19 mouse cellular contexts compared by ENCODE assay signal in the genomic region with DNA sequence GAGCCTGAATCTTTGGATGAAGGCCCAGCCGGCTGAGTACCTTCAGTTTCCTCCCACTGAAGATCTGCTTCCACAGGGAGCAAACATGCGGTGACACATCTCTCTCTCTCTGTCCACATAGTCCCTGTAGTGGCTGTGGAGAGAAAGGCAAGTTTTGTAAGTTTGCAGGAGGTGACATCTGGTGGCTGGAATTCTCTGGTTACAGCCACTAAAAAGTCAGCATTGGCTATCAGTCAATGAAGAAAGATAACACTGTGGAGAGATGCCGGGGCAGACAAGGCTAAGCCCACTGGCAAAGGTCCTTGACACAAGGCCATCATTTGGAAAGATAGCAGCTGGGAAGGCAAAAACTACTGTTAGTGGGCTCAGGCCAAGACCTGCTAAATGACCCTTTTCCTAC. TPM values are rescaled to one million over a fixed set of nuclear protein-coding genes. Genes with fewer than 3 reads are reported as not detected.
DNase-seq lines count a peak whose midpoint lies in the region; ATAC-seq and TF ChIP-seq lines count a peak whose summit lies in the region.
"Had no signal": no experiment of that assay in that cellular context is flagged by ENCODE, and none has a peak within 500 bp of the region (broad histone marks: within the 10 kb centered on the region; RNA-seq: fewer than 3 reads in every experiment).

No protein-coding gene starts in this region.

- H3K4me2 ChIP-seq in kidney, embryonic 16.5 days (replicated peaks; ENCODE audit: low read depth, low read length), result no peak overlapping the region
- no peak overlapping the region for H3K4me2 ChIP-seq in midbrain, postnatal 0 days (ENCODE audit: low read depth, low read length, poor library complexity, severe bottlenecking)
- H3K4me2 ChIP-seq in midbrain, embryonic 16.5 days (ENCODE audit: low read length), result no peak overlapping the region
- H3K4me2 ChIP-seq: liver, embryonic 13.5 days had no signal

- DNase-seq in gastrocnemius, adult 2 months, result no peak
- DNase-seq in gastrocnemius, adult 18-20 months (ENCODE audit: low spot score), result no peak
- DNase-seq in kidney, adult 8-10 months, result peak; percentile 2 to 17
- DNase-seq in midbrain, postnatal 0 days (ENCODE audit: low spot score), result peak; percentile 8
- DNase-seq in kidney, postnatal 36 days, result peak; percentile 17 to 42
- DNase-seq in retina, embryonic 14.5 days (ENCODE audit: low spot score), result no peak
- DNase-seq: gastrocnemius, postnatal 36 days; liver, embryonic 13.5 days had no signal

- no peaks in the 10 kb centered on the region for H3K27me3 ChIP-seq in kidney, embryonic 16.5 days (ENCODE audit: insufficient read depth, low read length)
- no peaks in the 10 kb centered on the region for H3K27me3 ChIP-seq in midbrain, postnatal 0 days (ENCODE audit: insufficient read depth, low read length)
- no peaks in the 10 kb centered on the region for H3K27me3 ChIP-seq in midbrain, embryonic 16.5 days (ENCODE audit: control insufficient read depth, insufficient read depth, low read depth, low read length)

- no peak overlapping the region for H3K27ac ChIP-seq in gastrocnemius, adult 2 months
- H3K27ac ChIP-seq in kidney, embryonic 16.5 days (ENCODE audit: low read length), result no peak overlapping the region
- H3K27ac ChIP-seq in midbrain, postnatal 0 days (ENCODE audit: low read depth, low read length), result no peak overlapping the region
- no peak overlapping the region for H3K27ac ChIP-seq in midbrain, embryonic 16.5 days (ENCODE audit: low read length)
- H3K27ac ChIP-seq: hindbrain, embryonic 10.5 days; liver, embryonic 13.5 days had no signal

- TF ChIP-seq CTCF in gastrocnemius, adult 2 months (IDR thresholded peaks at IDR 0.05), result peak; percentile 39
- peak; percentile 64 for TF ChIP-seq CTCF in midbrain, postnatal 0 days (IDR thresholded peaks at IDR 0.05)

- H3K9me3 ChIP-seq in kidney, embryonic 16.5 days (ENCODE audit: low read length), result no peaks in the 10 kb centered on the region
- H3K9me3 ChIP-seq in midbrain, postnatal 0 days (ENCODE audit: low read length), result no peaks in the 10 kb centered on the region
- H3K9me3 ChIP-seq in midbrain, embryonic 16.5 days (replicated peaks; ENCODE audit: control insufficient read depth, low read length, poor library complexity, severe bottlenecking), result no peaks in the 10 kb centered on the region
- H3K9me3 ChIP-seq: G1E; hindbrain, embryonic 10.5 days; liver, embryonic 13.5 days had no signal

- H3K36me3 ChIP-seq in kidney, embryonic 16.5 days (ENCODE audit: insufficient read depth, low read length), result no peaks in the 10 kb centered on the region
- H3K36me3 ChIP-seq in midbrain, postnatal 0 days (ENCODE audit: insufficient read depth, low read length), result no peaks in the 10 kb centered on the region
- no peaks in the 10 kb centered on the region for H3K36me3 ChIP-seq in midbrain, embryonic 16.5 days (ENCODE audit: control insufficient read depth, insufficient read depth, low read length)
- H3K36me3 ChIP-seq: G1E; hindbrain, embryonic 10.5 days; liver, embryonic 13.5 days had no signal

- H3K4me3 ChIP-seq in gastrocnemius, adult 2 months, result no peak overlapping the region
- no peak overlapping the region for H3K4me3 ChIP-seq in kidney, embryonic 16.5 days (ENCODE audit: low read length)
- H3K4me3 ChIP-seq in midbrain, postnatal 0 days (ENCODE audit: low read depth, low read length), result no peak overlapping the region
- H3K4me3 ChIP-seq in midbrain, embryonic 16.5 days (ENCODE audit: low read depth, low read length), result no peak overlapping the region
- H3K4me3 ChIP-seq: hindbrain, embryonic 10.5 days; liver, embryonic 13.5 days had no signal

- intact Hi-C loops in gastrocnemius, adult 2 months (cut with DNase I), result no loop called here

- H3K4me1 ChIP-seq in kidney, embryonic 16.5 days (ENCODE audit: insufficient read depth, low read length), result no peaks in the 10 kb centered on the region
- H3K4me1 ChIP-seq in midbrain, postnatal 0 days (ENCODE audit: insufficient read depth, low read length), result no peaks in the 10 kb centered on the region
- no peaks in the 10 kb centered on the region for H3K4me1 ChIP-seq in midbrain, embryonic 16.5 days (ENCODE audit: control insufficient read depth, insufficient read depth, low read length)
- H3K4me1 ChIP-seq: hindbrain, embryonic 10.5 days; liver, embryonic 13.5 days had no signal

- no peak overlapping the region for H3K9ac ChIP-seq in kidney, embryonic 16.5 days (replicated peaks; ENCODE audit: low read length)
- no peak overlapping the region for H3K9ac ChIP-seq in midbrain, postnatal 0 days (replicated peaks; ENCODE audit: low read length, poor library complexity, severe bottlenecking)
- no peak overlapping the region for H3K9ac ChIP-seq in midbrain, embryonic 16.5 days (ENCODE audit: low read depth, low read length)
- H3K9ac ChIP-seq: liver, embryonic 13.5 days had no signal

- 41% methylated on average over 3 of the region's 3 CpGs for WGBS in kidney, embryonic 16.5 days
- 59% methylated on average over 3 of the region's 3 CpGs for WGBS in midbrain, postnatal 0 days
- WGBS in midbrain, embryonic 16.5 days, result 74% methylated on average over 3 of the region's 3 CpGs

- no peak for ATAC-seq in kidney, embryonic 16.5 days (ENCODE audit: low FRiP score, low TSS enrichment)
- ATAC-seq in midbrain, postnatal 0 days (ENCODE audit: low FRiP score), result no peak
- ATAC-seq in midbrain, embryonic 16.5 days, result no peak
- ATAC-seq: forebrain, embryonic 16.5 days had no signal

RNA-seq across cellular contexts. Expression of a gene that starts 12.3 kb away (rescaled TPM):
- not detected for total RNA-seq in gastrocnemius, adult 2 months (2021)
- not detected for total RNA-seq in gastrocnemius, adult 18-20 months (2021)
- polyA plus RNA-seq in kidney, embryonic 16.5 days (2015; fragmentation: Nextera tagmentation; extraction: Ambion mirVana), result 0.23 and 0.50 TPM in 2 replicates
- 0.33 and 0.49 TPM in 2 replicates for total RNA-seq in midbrain, postnatal 0 days (2014; rRNA removed)
- 0.12 and 0.36 TPM in 2 replicates for polyA plus RNA-seq in midbrain, postnatal 0 days (2015; fragmentation: Nextera tagmentation; extraction: Ambion mirVana)
- 0.34 and 0.45 TPM in 2 replicates for polyA plus RNA-seq in midbrain, embryonic 16.5 days (2015; fragmentation: Nextera tagmentation; extraction: Ambion mirVana)
- total RNA-seq: common myeloid progenitor, adult 5-6 weeks; G1E; gastrocnemius, postnatal 36 days; left cerebral cortex, postnatal 36 days had no signal
- polyA plus RNA-seq: C2C12; forebrain, embryonic 16.5 days; G1E; liver, embryonic 13.5 days; small intestine, adult 2 months had no signal

RNA-seq across cellular contexts. Expression of a gene that starts 15.5 kb away (rescaled TPM):
- not detected for total RNA-seq in gastrocnemius, adult 2 months (2021)
- not detected for total RNA-seq in gastrocnemius, adult 18-20 months (2021)
- not detected in 2 replicates for polyA plus RNA-seq in kidney, embryonic 16.5 days (2015; fragmentation: Nextera tagmentation; extraction: Ambion mirVana)
- not detected in 2 replicates for total RNA-seq in midbrain, postnatal 0 days (2014; rRNA removed)
- not detected in 2 replicates for polyA plus RNA-seq in midbrain, postnatal 0 days (2015; fragmentation: Nextera tagmentation; extraction: Ambion mirVana)
- polyA plus RNA-seq in midbrain, embryonic 16.5 days (2015; fragmentation: Nextera tagmentation; extraction: Ambion mirVana), result not detected in 2 replicates
- total RNA-seq: common myeloid progenitor, adult 5-6 weeks; gastrocnemius, postnatal 36 days; layer of hippocampus, adult 8-10 months; left cerebral cortex, postnatal 36 days; megakaryocyte progenitor cell, adult 5-6 weeks had no signal
- polyA plus RNA-seq: C2C12; forebrain, embryonic 16.5 days; G1E; liver, embryonic 13.5 days; small intestine, adult 2 months had no signal

RNA-seq across cellular contexts. Expression of a gene that starts 32.2 kb away (rescaled TPM):
- 1 to 10 TPM; 7.8 to 9.2 TPM for total RNA-seq in gastrocnemius, adult 2 months (2021)
- 1 to 10 TPM; 6.4 to 6.7 TPM for total RNA-seq in gastrocnemius, adult 18-20 months (2021)
- 40.1 and 40.5 TPM in 2 replicates for polyA plus RNA-seq in kidney, embryonic 16.5 days (2015; fragmentation: Nextera tagmentation; extraction: Ambion mirVana)
- total RNA-seq in midbrain, postnatal 0 days (2014; rRNA removed), result 24.5 and 24.8 TPM in 2 replicates
- 16.8 and 19.0 TPM in 2 replicates for polyA plus RNA-seq in midbrain, postnatal 0 days (2015; fragmentation: Nextera tagmentation; extraction: Ambion mirVana)
- 34.1 and 36.4 TPM in 2 replicates for polyA plus RNA-seq in midbrain, embryonic 16.5 days (2015; fragmentation: Nextera tagmentation; extraction: Ambion mirVana)

RNA-seq across cellular contexts. Expression of a gene that starts 56.8 kb away (rescaled TPM):
- total RNA-seq in gastrocnemius, adult 2 months (2021), result 10 to 100 TPM; 11.0 to 12.3 TPM
- 10 to 100 TPM; 10.0 to 10.9 TPM for total RNA-seq in gastrocnemius, adult 18-20 months (2021)
- polyA plus RNA-seq in kidney, embryonic 16.5 days (2015; fragmentation: Nextera tagmentation; extraction: Ambion mirVana), result 11.4 and 13.6 TPM in 2 replicates
- 12.4 and 12.8 TPM in 2 replicates for total RNA-seq in midbrain, postnatal 0 days (2014; rRNA removed)
- 6.7 and 8.5 TPM in 2 replicates for polyA plus RNA-seq in midbrain, postnatal 0 days (2015; fragmentation: Nextera tagmentation; extraction: Ambion mirVana)
- 8.7 and 9.9 TPM in 2 replicates for polyA plus RNA-seq in midbrain, embryonic 16.5 days (2015; fragmentation: Nextera tagmentation; extraction: Ambion mirVana)

Comparison
In these comparisons a context has a peak if more than half of its experiments do, and no peak if none do; other contexts are left out.
1. DNase-seq: peak in kidney, adult 8-10 months (2 of 2), midbrain, postnatal 0 days (single experiment) and kidney, postnatal 36 days (2 of 2); none in gastrocnemius, adult 2 months (single experiment), gastrocnemius, adult 18-20 months (single experiment) and retina, embryonic 14.5 days (single experiment).